ENCODE assay signal across 8 mouse cellular contexts in genomic region chr7:113513963-113514649, GRCm38 (mm10). TPM values are rescaled to one million over a fixed set of nuclear protein-coding genes. Genes with fewer than 3 reads are reported as not detected.
DNase-seq lines count a peak whose midpoint lies in the region; ATAC-seq and TF ChIP-seq lines count a peak whose summit lies in the region.

No protein-coding gene starts in this region.

- peak overlapping the region; percentile 92 for H3K9ac ChIP-seq in embryonic facial prominence, embryonic 15.5 days
- H3K9ac ChIP-seq in intestine, postnatal 0 days (ENCODE audit: low read depth, low read length) = peak overlapping the region; percentile 79
- H3K9ac ChIP-seq in midbrain, embryonic 12.5 days (replicated peaks) = peak overlapping the region; percentile 89

- intact Hi-C loops in left cerebral cortex, postnatal 36 days (cut with DNase I) = loop anchor here (10.0 kb wide), 1 partner anchor 139 kb away; no protein-coding TSS in a partner anchor

- H3K36me3 ChIP-seq in embryonic facial prominence, embryonic 15.5 days = no peaks in the 10 kb centered on the region
- H3K36me3 ChIP-seq in intestine, postnatal 0 days (ENCODE audit: control insufficient read depth, insufficient read depth) = no peaks in the 10 kb centered on the region
- no peaks in the 10 kb centered on the region for H3K36me3 ChIP-seq in midbrain, embryonic 12.5 days

- DNase-seq in left cerebral cortex, adult 18-20 months (ENCODE audit: low spot score in 2 of 2) = peak; percentile 3 to 4
- no peak for DNase-seq in left cerebral cortex, postnatal 36 days (ENCODE audit: low spot score in 2 of 2)
- DNase-seq in MEL-GATA-1-ER (ENCODE audit: extremely low read depth, low read depth) = peak; percentile 44
- DNase-seq in thymus, postnatal 36 days = no peak
- no peak for DNase-seq in ovary, adult 18-20 months (ENCODE audit: low spot score)

- H3K4me2 ChIP-seq in embryonic facial prominence, embryonic 15.5 days (replicated peaks) = peak overlapping the region; percentile 89
- peak overlapping the region; percentile 97 for H3K4me2 ChIP-seq in intestine, postnatal 0 days (replicated peaks; ENCODE audit: low read depth)
- H3K4me2 ChIP-seq in midbrain, embryonic 12.5 days (replicated peaks) = peak overlapping the region; percentile 93

- ATAC-seq in embryonic facial prominence, embryonic 15.5 days (ENCODE audit: insufficient number of reproducible peaks, low FRiP score, low TSS enrichment, low read depth) = peak; percentile 80
- peak; percentile 71 for ATAC-seq in intestine, postnatal 0 days
- peak; percentile 80 for ATAC-seq in midbrain, embryonic 12.5 days (ENCODE audit: low FRiP score, low read depth)

- 0 out of 2 replicates have a peak, but pooled peaks cover 16% of the 10 kb centered on the region for H3K4me1 ChIP-seq in embryonic facial prominence, embryonic 15.5 days
- H3K4me1 ChIP-seq in intestine, postnatal 0 days (replicated peaks; ENCODE audit: control insufficient read depth, insufficient read depth, low read length) = no peaks in the 10 kb centered on the region; the same call in 1 of the 2 replicates
- peaks cover 17% of the 10 kb centered on the region for H3K4me1 ChIP-seq in midbrain, embryonic 12.5 days

- H3K27me3 ChIP-seq in embryonic facial prominence, embryonic 15.5 days = no peaks in the 10 kb centered on the region
- no peaks in the 10 kb centered on the region for H3K27me3 ChIP-seq in intestine, postnatal 0 days (replicated peaks; ENCODE audit: control insufficient read depth, insufficient read depth, low read length)
- peaks cover 7% of the 10 kb centered on the region; the same call in 1 of the 2 replicates for H3K27me3 ChIP-seq in midbrain, embryonic 12.5 days

- H3K9me3 ChIP-seq in embryonic facial prominence, embryonic 15.5 days (replicated peaks) = no peaks in the 10 kb centered on the region
- no peaks in the 10 kb centered on the region for H3K9me3 ChIP-seq in intestine, postnatal 0 days (ENCODE audit: control insufficient read depth)
- H3K9me3 ChIP-seq in midbrain, embryonic 12.5 days = no peaks in the 10 kb centered on the region

- TF ChIP-seq CTCF in intestine, postnatal 0 days (IDR thresholded peaks at IDR 0.05; ENCODE audit: low read depth) = no peak

- H3K4me3 ChIP-seq in embryonic facial prominence, embryonic 15.5 days (replicated peaks) = peak overlapping the region; percentile 92
- peak overlapping the region; percentile 86 for H3K4me3 ChIP-seq in intestine, postnatal 0 days (ENCODE audit: low read depth, low read length)
- H3K4me3 ChIP-seq in midbrain, embryonic 12.5 days = peak overlapping the region; percentile 75

- WGBS in embryonic facial prominence, embryonic 15.5 days = under 1% methylated on average over 28 of the region's 45 CpGs
- under 1% methylated on average over 44 of the region's 45 CpGs for WGBS in intestine, postnatal 0 days
- WGBS in midbrain, embryonic 12.5 days = under 1% methylated on average over 39 of the region's 45 CpGs

- H3K27ac ChIP-seq in embryonic facial prominence, embryonic 15.5 days (replicated peaks) = peak overlapping the region; percentile 91
- peak overlapping the region; percentile 74 for H3K27ac ChIP-seq in intestine, postnatal 0 days (ENCODE audit: low read depth, low read length)
- H3K27ac ChIP-seq in midbrain, embryonic 12.5 days (replicated peaks) = peak overlapping the region; percentile 95

RNA-seq across cellular contexts. Expression of gene Far1, which starts 0.5 kb away (rescaled TPM):
- 100 to 1,000 TPM; 105 to 111 TPM for total RNA-seq in left cerebral cortex, adult 18-20 months (2021)
- total RNA-seq in left cerebral cortex, postnatal 36 days (2021) = 100 to 1,000 TPM in 1 of 2 experiments, 10 to 100 TPM in 1; 92.2 to 143 TPM
- polyA plus RNA-seq in embryonic facial prominence, embryonic 15.5 days (2015; fragmentation: Nextera tagmentation; extraction: Ambion mirVana) = 68.5 and 72.2 TPM in 2 replicates
- polyA plus RNA-seq in intestine, postnatal 0 days (2015; fragmentation: Nextera tagmentation; extraction: Ambion mirVana) = 15.4 and 17.1 TPM in 2 replicates
- 87.8 and 89.1 TPM in 2 replicates for polyA plus RNA-seq in midbrain, embryonic 12.5 days (2016; fragmentation: Nextera tagmentation; extraction: Ambion mirVana)

Comparison
In these comparisons a context has a peak if more than half of its experiments do, and no peak if none do; other contexts are left out.
1. DNase-seq: peak in left cerebral cortex, adult 18-20 months (2 of 2) and MEL-GATA-1-ER (single experiment); none in left cerebral cortex, postnatal 36 days (0 of 2), thymus, postnatal 36 days (0 of 2) and ovary, adult 18-20 months (single experiment).
2. Peak in every context shown above with its lines, with median percentiles within 50 percentile points of each other: ATAC-seq, H3K27ac ChIP-seq, H3K4me2 ChIP-seq, H3K4me3 ChIP-seq and H3K9ac ChIP-seq.